Mouse (Mus musculus) hindbrain, embryonic 14.5 days (tissue): ENCODE data around the gene Tgfb3. TPM values are rescaled to one million over a fixed set of nuclear protein-coding genes. Genes with fewer than 3 reads are reported as not detected.

ENCODE experiments used
- ATAC-seq: fragments of 200-750 bp; cut with Nextera tagmentation; 2 replicates; pipeline ENCODE4 v1.8.0; 2017; ENCODE audit warnings: moderate number of reproducible peaks, mild to moderate bottlenecking, moderate TSS enrichment, moderate library complexity; ENCODE audit not compliant: low FRiP score
- DNase-seq: peaks from one replicate; pipeline ENCODE4 v3.0.0-alpha.2; 2015; ENCODE audit warnings: low spot score
- H3K27ac ChIP-seq: fragments of 300-500 bp; sonication (generic); 2 replicates; pipeline ENCODE4 v1.5.1; 2014; ENCODE audit warnings: mild to moderate bottlenecking, moderate library complexity
- H3K27me3 ChIP-seq: fragments of 300-500 bp; sonication (generic); 2 replicates; pipeline ENCODE4 v1.6.1; 2014; ENCODE audit warnings: mild to moderate bottlenecking, low read length, mixed read lengths; ENCODE audit not compliant: control insufficient read depth, insufficient read depth
- H3K36me3 ChIP-seq: fragments of 300-500 bp; sonication (generic); replicated peaks from 2 replicates; pipeline ENCODE4 v1.6.1; 2014; ENCODE audit not compliant: control insufficient read depth, insufficient read depth
- H3K4me1 ChIP-seq: fragments of 300-500 bp; sonication (generic); replicated peaks from 2 replicates; pipeline ENCODE4 v1.6.1; 2014; ENCODE audit warnings: antibody characterized with exemption, low read length, mixed read lengths; ENCODE audit not compliant: control insufficient read depth, insufficient read depth
- H3K4me2 ChIP-seq: fragments of 300-500 bp; sonication (generic); replicated peaks from 2 replicates; pipeline ENCODE4 v1.6.1; 2014; ENCODE audit warnings: mild to moderate bottlenecking, moderate library complexity
- H3K4me3 ChIP-seq: fragments of 300-500 bp; sonication (generic); replicated peaks from 2 replicates; pipeline ENCODE4 v1.5.1; 2014; ENCODE audit warnings: mild to moderate bottlenecking, low read length
- H3K9ac ChIP-seq: fragments of 300-500 bp; sonication (generic); 2 replicates; pipeline ENCODE4 v1.6.1; 2014
- H3K9me3 ChIP-seq: fragments of 300-500 bp; sonication (generic); 2 replicates; pipeline ENCODE4 v1.6.1; 2016; ENCODE audit warnings: low read length; ENCODE audit not compliant: control insufficient read depth
- WGBS: fragments of 180-500 bp; shearing (Covaris S2); extraction: QIAGEN DNeasy Blood & Tissue Kit; methylation state at CpG from one replicate; pipeline ENCODE4 v1.1.7; 2014; 5-methylcytosine and 5-hydroxymethylcytosine counted together
- polyA plus RNA-seq: library from polyadenylated mRNA; unstranded; fragments of >200 nt; fragmentation: Nextera tagmentation; extraction: Ambion mirVana; gene quantifications from 2 replicates; pipeline ENCODE4 v1.2.1, GENCODE M21; 2014

Tgfb3 gene
- polyA plus RNA-seq, 1 experiment from 2014 or later = 4.0 TPM

DNA sequence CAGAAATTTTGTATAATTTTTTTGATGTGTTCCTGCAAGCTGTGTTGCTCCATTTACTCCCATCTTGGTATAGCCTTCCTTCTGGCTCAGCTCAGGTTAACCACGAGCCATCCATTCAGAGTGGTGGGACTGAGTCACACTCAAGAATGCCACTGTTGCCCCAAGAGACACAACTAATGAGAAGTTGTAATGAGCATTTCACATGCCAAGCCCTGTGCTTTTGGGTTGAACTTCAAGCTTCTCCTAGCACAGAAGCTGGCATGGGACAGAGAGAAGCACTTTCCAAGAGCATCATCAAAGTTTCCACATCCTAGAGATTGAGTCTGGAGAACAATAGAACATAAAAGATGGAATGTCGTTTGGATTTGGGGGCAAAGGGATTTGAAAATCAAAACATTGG lies 63.7 kb downstream of the Tgfb3 start:
- Histone ChIP-seq H3K27me3 (no peaks in the 10 kb centered on the region), H3K36me3 (no peaks in the 10 kb centered on the region; the same call in 1 of the 2 replicates), H3K4me2 (no peak overlapping the region), H3K4me3 (no peak overlapping the region), H3K9me3 (no peaks in the 10 kb centered on the region), H3K9ac (no peak overlapping the region), H3K27ac (no peak overlapping the region), H3K4me1 (no peaks in the 10 kb centered on the region)
- ATAC-seq (no peak), DNase-seq (no peak)
- WGBS = 80% methylated on average over 2 of the region's 2 CpGs

DNA sequence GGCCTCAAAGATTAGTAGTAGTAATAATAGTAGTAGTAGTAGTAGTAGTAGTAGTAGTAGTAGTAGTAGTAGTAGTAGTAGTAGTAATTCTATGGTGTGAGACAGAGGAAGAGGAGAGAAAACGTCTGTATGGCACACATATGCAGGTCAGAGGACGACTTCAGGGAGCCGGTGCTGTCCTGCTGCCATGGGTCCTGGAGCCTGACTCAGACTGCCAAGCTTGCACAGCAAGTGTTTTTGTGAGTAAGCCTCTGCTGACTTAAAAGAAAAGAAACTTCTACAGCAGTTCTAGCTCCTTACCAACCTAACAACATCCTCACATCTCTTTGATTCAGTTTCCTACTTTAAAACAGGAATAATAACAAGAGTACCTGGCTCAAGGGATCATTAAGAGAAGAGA lies 64.2 kb downstream of the Tgfb3 start:
- 90% methylated on average over 3 of the region's 3 CpGs for WGBS
- H3K4me1 ChIP-seq = no peaks in the 10 kb centered on the region
- H3K27ac ChIP-seq = no peak overlapping the region
- no peak overlapping the region for H3K4me3 ChIP-seq
- H3K36me3 ChIP-seq = no peaks in the 10 kb centered on the region; the same call in 1 of the 2 replicates
- no peaks in the 10 kb centered on the region for H3K9me3 ChIP-seq
- H3K9ac ChIP-seq = no peak overlapping the region
- H3K4me2 ChIP-seq = no peak overlapping the region
- no peak for ATAC-seq
- no peaks in the 10 kb centered on the region for H3K27me3 ChIP-seq
- DNase-seq = no peak

DNA sequence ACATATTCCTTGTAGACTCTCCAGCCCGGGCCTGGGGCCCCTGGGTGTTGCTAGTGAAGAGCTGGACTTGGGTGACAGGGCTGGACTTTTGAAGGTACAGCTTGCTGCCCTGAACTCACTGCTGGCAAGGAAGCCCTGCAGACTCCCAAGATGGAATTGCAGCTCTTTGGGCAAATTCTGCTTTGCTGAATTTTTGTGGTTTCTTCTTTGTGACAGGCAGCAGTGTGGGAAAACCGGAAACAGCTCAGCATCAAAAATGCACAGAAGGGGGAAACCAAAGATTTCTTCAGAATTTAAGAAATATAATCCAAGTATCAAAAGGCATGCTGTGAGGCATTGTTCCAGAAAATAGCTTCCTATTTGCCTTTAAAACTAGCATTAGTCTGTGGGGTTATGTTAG lies 64.7 kb downstream of the Tgfb3 start:
- no peak overlapping the region for H3K27ac ChIP-seq
- no peak for ATAC-seq
- WGBS = 90% methylated on average over 2 of the region's 2 CpGs

DNA sequence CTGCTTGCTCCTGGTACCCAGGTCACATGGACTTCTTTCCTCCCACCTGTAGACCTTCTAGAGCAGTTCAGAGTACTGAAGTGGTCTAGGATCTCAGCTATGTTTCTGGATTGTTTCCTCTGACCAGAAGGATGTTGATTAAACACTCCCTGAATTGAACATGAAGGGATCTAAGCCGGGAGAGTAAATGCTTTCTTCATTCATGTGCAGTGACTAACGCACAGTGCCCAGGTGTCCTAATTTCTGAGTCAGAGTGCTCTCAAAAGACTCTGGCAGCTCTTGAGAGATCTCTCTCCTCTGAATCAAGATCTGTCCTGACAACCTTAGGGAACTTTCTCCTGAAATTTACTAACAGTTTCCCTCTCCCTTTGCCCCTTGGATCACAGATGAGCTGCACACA lies 66.6 kb downstream of the Tgfb3 start:
- no peak overlapping the region for H3K4me2 ChIP-seq
- 91% methylated on average over 2 of the region's 2 CpGs for WGBS
- no peaks in the 10 kb centered on the region for H3K9me3 ChIP-seq
- DNase-seq (no peak), ATAC-seq (no peak)
- no peak overlapping the region for H3K4me3 ChIP-seq
- H3K36me3 ChIP-seq = no peaks in the 10 kb centered on the region; the same call in 1 of the 2 replicates
- H3K4me1 ChIP-seq = no peaks in the 10 kb centered on the region
- no peak overlapping the region for H3K9ac ChIP-seq
- no peaks in the 10 kb centered on the region for H3K27me3 ChIP-seq
- no peak overlapping the region for H3K27ac ChIP-seq

More for the DNA sequence above, 64.7 kb downstream of the Tgfb3 start:
- no peak overlapping the region for H3K4me2 ChIP-seq
- H3K9me3 ChIP-seq = no peaks in the 10 kb centered on the region
- no peak overlapping the region for H3K9ac ChIP-seq
- H3K27me3 ChIP-seq = no peaks in the 10 kb centered on the region
- H3K4me1 ChIP-seq = no peaks in the 10 kb centered on the region
- no peaks in the 10 kb centered on the region; the same call in 1 of the 2 replicates for H3K36me3 ChIP-seq
- no peak for DNase-seq
- no peak overlapping the region for H3K4me3 ChIP-seq

GRCm38 (mm10) chr12:86010656-86011055 lies 68.2 kb downstream of the Tgfb3 start:
- Histone ChIP-seq H3K27me3 (no peaks in the 10 kb centered on the region), H3K27ac (no peak overlapping the region), H3K9me3 (no peaks in the 10 kb centered on the region), H3K4me1 (no peaks in the 10 kb centered on the region), H3K9ac (no peak overlapping the region), H3K4me3 (no peak overlapping the region), H3K4me2 (no peak overlapping the region), H3K36me3 (no peaks in the 10 kb centered on the region; the same call in 1 of the 2 replicates)
- ATAC-seq (no peak), DNase-seq (no peak)
- WGBS = 85% methylated on average over 5 of the region's 5 CpGs

- Histone ChIP-seq H3K9ac (no peak overlapping the region), H3K4me3 (no peak overlapping the region), H3K27ac (no peak overlapping the region), H3K9me3 (no peaks in the 10 kb centered on the region), H3K4me1 (no peaks in the 10 kb centered on the region), H3K36me3 (no peaks in the 10 kb centered on the region; the same call in 1 of the 2 replicates), H3K27me3 (no peaks in the 10 kb centered on the region), H3K4me2 (no peak overlapping the region)
- ATAC-seq = no peak
- 84% methylated on average over 3 of the region's 3 CpGs for WGBS
- DNase-seq = no peak
These were observed 71.5 kb downstream of the Tgfb3 start for GRCm38 (mm10) chr12:86007377-86007776.

Other genes starting within 250 kb of the Tgfb3 start
- 38.2 and 53.2 TPM in 2 replicates for gene Ift43, start 3.5 kb upstream of the Tgfb3 start, polyA plus RNA-seq
- gene Gpatch2l, start 162.8 kb upstream of the Tgfb3 start, polyA plus RNA-seq = 26.7 and 29.6 TPM in 2 replicates